Mouse (Mus musculus) erythroblast, embryonic 14.5 days (primary cell): Measurements from ENCODE around the gene Fbxl2.

Experiments
- GATA1 ChIP-seq: IDR thresholded peaks from 2 replicates; pipeline ENCODE4 v1.6.1; 2012; ENCODE audit warnings: low read length, inconsistent platforms, mixed read lengths
- TAL1 ChIP-seq: IDR thresholded peaks from 3 replicates; pipeline ENCODE4 v1.6.1; 2012; ENCODE audit warnings: low read length, inconsistent platforms, mixed read lengths

- no peak for TF ChIP-seq GATA1
- no peak for TF ChIP-seq TAL1
Measured at GRCm38 (mm10) chr9:113966838-113967237, 79.2 kb downstream of the Fbxl2 start.
